Mouse (Mus musculus): ENCODE data around the gene Fkbp5. TPM values are rescaled to one million over a fixed set of nuclear protein-coding genes. Genes with fewer than 3 reads are reported as not detected.

Fkbp5 gene
- polyA plus RNA-seq, 1 experiment from 2014 or later: 16.2 TPM

DNA sequence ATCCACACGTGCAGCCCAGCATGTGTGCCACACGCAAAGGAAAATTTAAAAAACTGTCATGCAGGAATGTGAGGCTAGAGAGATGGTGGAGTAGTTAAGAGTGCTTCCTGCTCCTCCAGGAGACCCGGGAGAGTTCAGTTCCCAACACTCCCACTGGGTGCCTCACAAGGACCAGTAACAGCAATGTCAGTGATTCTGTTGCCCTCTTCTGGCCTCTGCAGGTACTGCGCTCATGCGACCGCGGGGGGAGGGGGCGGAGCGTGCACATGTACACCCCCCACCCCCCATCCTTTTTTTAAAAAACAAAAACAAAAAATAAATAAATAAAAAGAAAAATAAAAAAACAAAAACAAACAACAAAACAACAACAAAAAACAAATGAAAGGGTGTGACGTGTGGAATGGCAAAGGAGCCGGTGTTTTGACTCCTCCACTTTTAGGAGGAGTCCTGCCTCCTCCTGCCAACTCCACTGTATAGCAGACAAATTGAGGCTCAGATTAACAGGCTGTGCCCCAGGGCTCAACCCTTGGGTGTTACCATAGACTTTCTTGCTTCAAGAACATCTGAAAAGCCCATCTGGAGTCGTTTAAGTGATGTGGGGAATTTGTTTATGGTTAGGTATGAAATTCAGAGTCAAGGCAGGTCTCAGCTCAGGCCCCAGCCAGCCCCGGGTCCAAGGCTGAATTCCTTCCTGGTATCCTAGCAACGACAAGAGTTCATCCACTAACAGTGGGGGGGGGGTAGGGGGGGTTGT is 35.9 kb upstream of the Fkbp5 start:
- no peaks in the 10 kb centered on the region for H3K36me3 ChIP-seq (ENCODE audit: insufficient read depth, low read length)
- no peak overlapping the region for H3K4me3 ChIP-seq (replicated peaks; ENCODE audit: low read depth, low read length)
- H3K4me1 ChIP-seq (replicated peaks; ENCODE audit: insufficient read depth, low read length): no peaks in the 10 kb centered on the region
- no peak overlapping the region for H3K27ac ChIP-seq
- H3K9ac ChIP-seq (ENCODE audit: low read depth, low read length): no peak overlapping the region
- peak; percentile 90 for TF ChIP-seq CTCF (IDR thresholded peaks at IDR 0.05; ENCODE audit: low read depth)
- peak; percentile 50 for ATAC-seq (replicated peaks; ENCODE audit: low FRiP score, low read depth)
- no peaks in the 10 kb centered on the region for H3K9me3 ChIP-seq (replicated peaks; ENCODE audit: low read length)
- H3K4me2 ChIP-seq (ENCODE audit: low read length): no peak overlapping the region
- DNase-seq (ENCODE audit: low spot score): peak; percentile 80
- 7% methylated on average over 14 of the region's 14 CpGs for WGBS
- no peaks in the 10 kb centered on the region for H3K27me3 ChIP-seq (ENCODE audit: insufficient read depth, low read length)

DNA sequence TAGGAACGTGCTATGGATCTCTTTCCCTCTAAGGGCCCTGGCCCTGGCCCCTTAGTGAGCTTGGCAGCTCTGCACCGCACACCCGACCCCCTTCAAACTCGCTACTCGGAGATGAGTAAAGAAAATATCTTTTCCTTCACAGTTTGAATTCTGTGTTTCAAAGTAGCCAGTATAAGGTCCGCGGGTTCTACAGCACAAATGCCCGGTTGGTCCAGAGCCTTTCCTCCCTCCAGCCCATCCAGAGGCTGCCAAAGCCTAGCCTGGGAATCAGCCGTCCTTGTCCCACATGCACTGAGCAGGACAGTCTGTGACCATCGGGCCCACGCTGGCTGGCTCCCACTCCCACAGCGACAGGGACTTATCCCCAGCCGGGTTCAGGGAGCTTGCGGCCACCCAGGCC is 31.8 kb upstream of the Fkbp5 start, which contains the start of gene Clpsl2:
Gene Clpsl2, plus strand, starts transcription at position 301 of the 400 bp plus-strand sequence.
- ATAC-seq (replicated peaks; ENCODE audit: low FRiP score, low read depth): no peak
- H3K36me3 ChIP-seq (ENCODE audit: insufficient read depth, low read length): no peaks in the 10 kb centered on the region
- no peak for TF ChIP-seq CTCF (IDR thresholded peaks at IDR 0.05; ENCODE audit: low read depth)
- DNase-seq (ENCODE audit: low spot score): no peak
- H3K9me3 ChIP-seq (replicated peaks; ENCODE audit: low read length): no peaks in the 10 kb centered on the region
- H3K4me2 ChIP-seq (ENCODE audit: low read length): no peak within 1 kb of the TSS
- no peaks in the 10 kb centered on the region for H3K4me1 ChIP-seq (replicated peaks; ENCODE audit: insufficient read depth, low read length)
- H3K4me3 ChIP-seq (replicated peaks; ENCODE audit: low read depth, low read length): no peak within 1 kb of the TSS
- H3K27ac ChIP-seq: no peak within 1 kb of the TSS
- H3K9ac ChIP-seq (ENCODE audit: low read depth, low read length): no peak within 1 kb of the TSS
- no peaks in the 10 kb centered on the region for H3K27me3 ChIP-seq (ENCODE audit: insufficient read depth, low read length)
- WGBS: 80% methylated on average over 14 of the region's 14 CpGs

DNA sequence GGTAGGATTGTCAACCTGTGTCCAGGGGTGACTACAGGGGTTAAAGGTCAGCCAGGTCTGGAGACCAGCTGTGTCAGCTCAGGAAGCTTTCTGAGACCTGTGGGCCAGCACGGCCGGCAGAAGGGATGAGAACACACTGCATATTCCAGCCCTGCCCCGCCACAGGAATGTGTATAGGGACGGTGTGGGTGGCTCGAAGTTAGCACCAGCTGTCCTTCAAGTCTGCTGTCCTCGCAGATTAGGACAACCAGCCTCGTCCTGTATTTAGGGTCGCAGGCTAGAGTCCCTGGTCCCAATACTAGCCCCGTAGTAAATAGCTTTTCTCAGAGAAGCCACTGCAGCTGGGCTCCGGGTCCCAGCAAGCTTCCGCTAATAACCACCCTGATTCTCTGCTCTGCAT is 31.2 kb upstream of the Fkbp5 start:
- ATAC-seq (replicated peaks; ENCODE audit: low FRiP score, low read depth): no peak
- Histone ChIP-seq H3K9ac (ENCODE audit: low read depth, low read length) (no peak overlapping the region), H3K36me3 (ENCODE audit: insufficient read depth, low read length) (no peaks in the 10 kb centered on the region), H3K9me3 (replicated peaks; ENCODE audit: low read length) (no peaks in the 10 kb centered on the region), H3K27ac (no peak overlapping the region), H3K4me3 (replicated peaks; ENCODE audit: low read depth, low read length) (no peak overlapping the region), H3K4me2 (ENCODE audit: low read length) (no peak overlapping the region), H3K4me1 (replicated peaks; ENCODE audit: insufficient read depth, low read length) (no peaks in the 10 kb centered on the region), H3K27me3 (ENCODE audit: insufficient read depth, low read length) (no peaks in the 10 kb centered on the region)
- 57% methylated on average over 11 of the region's 11 CpGs for WGBS
- no peak for DNase-seq (ENCODE audit: low spot score)
- TF ChIP-seq CTCF (IDR thresholded peaks at IDR 0.05; ENCODE audit: low read depth): no peak

DNA sequence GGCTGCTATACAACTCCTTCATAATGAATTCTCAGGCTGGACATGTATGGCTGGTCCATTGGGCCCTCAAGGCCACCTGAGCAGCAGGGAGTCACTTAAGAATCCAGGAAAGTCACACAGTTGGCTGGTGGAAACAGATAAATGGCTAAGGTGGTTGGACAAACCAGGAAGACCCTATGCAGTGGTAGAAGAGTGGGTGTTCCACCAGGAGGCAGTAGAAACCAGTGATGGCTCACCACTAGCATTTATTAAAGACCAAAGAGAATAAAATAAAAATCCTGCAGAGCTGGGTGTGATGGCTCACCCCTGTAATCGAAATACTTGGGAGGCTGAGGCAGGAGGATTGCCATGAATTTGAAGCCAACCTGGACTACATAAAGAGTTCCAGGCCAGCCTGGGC is 29.6 kb upstream of the Fkbp5 start:
- WGBS: 90% methylated on average over 1 of the region's 1 CpGs
- no peaks in the 10 kb centered on the region for H3K36me3 ChIP-seq (ENCODE audit: insufficient read depth, low read length)
- no peaks in the 10 kb centered on the region for H3K27me3 ChIP-seq (ENCODE audit: insufficient read depth, low read length)
- ATAC-seq (replicated peaks; ENCODE audit: low FRiP score, low read depth): no peak
- H3K4me1 ChIP-seq (replicated peaks; ENCODE audit: insufficient read depth, low read length): no peaks in the 10 kb centered on the region
- no peaks in the 10 kb centered on the region for H3K9me3 ChIP-seq (replicated peaks; ENCODE audit: low read length)
- H3K4me3 ChIP-seq (replicated peaks; ENCODE audit: low read depth, low read length): no peak overlapping the region
- H3K4me2 ChIP-seq (ENCODE audit: low read length): no peak overlapping the region
- DNase-seq (ENCODE audit: low spot score): no peak
- no peak overlapping the region for H3K9ac ChIP-seq (ENCODE audit: low read depth, low read length)
- H3K27ac ChIP-seq: no peak overlapping the region
- TF ChIP-seq CTCF (IDR thresholded peaks at IDR 0.05; ENCODE audit: low read depth): no peak

DNA sequence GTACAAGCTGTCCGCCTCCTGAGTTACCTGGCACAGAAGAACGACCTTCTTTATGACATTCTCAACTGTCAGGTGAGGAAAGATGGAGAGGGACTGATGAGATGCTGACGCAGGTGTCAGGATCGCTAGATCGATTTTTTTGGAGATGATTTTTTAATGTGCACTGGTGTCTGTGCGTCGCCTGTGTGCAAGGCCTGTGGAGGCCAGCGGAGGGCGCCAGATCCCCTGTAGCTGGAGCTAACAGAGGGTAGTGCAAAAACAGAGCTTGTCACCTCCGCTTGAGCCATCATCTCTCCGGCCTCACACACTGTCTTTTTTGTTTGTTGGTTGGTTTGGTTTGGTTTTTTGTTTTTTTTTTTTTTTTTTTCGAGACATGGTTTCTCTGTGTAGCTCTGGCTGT is 20.6 kb upstream of the Fkbp5 start:
- DNase-seq (ENCODE audit: low spot score): no peak
- H3K4me1 ChIP-seq (replicated peaks; ENCODE audit: insufficient read depth, low read length): no peaks in the 10 kb centered on the region
- no peaks in the 10 kb centered on the region for H3K36me3 ChIP-seq (ENCODE audit: insufficient read depth, low read length)
- no peak overlapping the region for H3K4me2 ChIP-seq (ENCODE audit: low read length)
- 0 out of 2 replicates have a peak, but pooled peaks have one; percentile 14 for TF ChIP-seq CTCF (IDR thresholded peaks at IDR 0.05; ENCODE audit: low read depth)
- no peak overlapping the region for H3K9ac ChIP-seq (ENCODE audit: low read depth, low read length)
- 0 out of 2 replicates have a peak, but pooled peaks cover 3% of the 10 kb centered on the region for H3K9me3 ChIP-seq (replicated peaks; ENCODE audit: low read length)
- H3K27me3 ChIP-seq (ENCODE audit: insufficient read depth, low read length): no peaks in the 10 kb centered on the region
- WGBS: 56% methylated on average over 12 of the region's 12 CpGs
- H3K4me3 ChIP-seq (replicated peaks; ENCODE audit: low read depth, low read length): no peak overlapping the region
- no peak overlapping the region for H3K27ac ChIP-seq
- ATAC-seq (replicated peaks; ENCODE audit: low FRiP score, low read depth): no peak

DNA sequence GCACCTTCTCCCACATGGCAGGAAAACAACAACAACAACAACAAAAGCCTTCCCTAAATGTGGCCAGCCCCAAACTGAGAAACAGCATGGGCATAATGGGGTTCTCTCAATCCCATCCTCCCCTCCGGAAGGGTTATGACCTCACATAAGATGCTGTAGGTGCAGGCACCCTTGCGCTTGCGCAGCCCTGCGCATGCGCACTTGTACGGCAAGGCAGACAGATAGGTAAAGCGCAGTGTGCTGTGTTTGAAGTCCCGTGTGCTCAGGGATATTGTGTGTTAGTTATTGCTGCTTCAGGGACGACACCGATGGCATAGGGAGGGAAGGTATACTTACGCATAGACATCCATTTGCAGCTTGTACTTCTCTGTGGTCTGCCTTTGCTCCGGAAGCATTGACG is 16.0 kb upstream of the Fkbp5 start:
- Histone ChIP-seq H3K9ac (ENCODE audit: low read depth, low read length) (no peak overlapping the region), H3K27me3 (ENCODE audit: insufficient read depth, low read length) (no peaks in the 10 kb centered on the region), H3K4me3 (replicated peaks; ENCODE audit: low read depth, low read length) (no peak overlapping the region), H3K9me3 (replicated peaks; ENCODE audit: low read length) (no peaks in the 10 kb centered on the region), H3K27ac (no peak overlapping the region), H3K36me3 (ENCODE audit: insufficient read depth, low read length) (no peaks in the 10 kb centered on the region), H3K4me2 (ENCODE audit: low read length) (no peak overlapping the region), H3K4me1 (replicated peaks; ENCODE audit: insufficient read depth, low read length) (0 out of 2 replicates have a peak, but pooled peaks cover 5% of the 10 kb centered on the region)
- no peak for TF ChIP-seq CTCF (IDR thresholded peaks at IDR 0.05; ENCODE audit: low read depth)
- DNase-seq (ENCODE audit: low spot score) (no peak), ATAC-seq (replicated peaks; ENCODE audit: low FRiP score, low read depth) (no peak)
- 92% methylated on average over 13 of the region's 13 CpGs for WGBS

Measured in kidney, postnatal 0 days (tissue).